Mouse (Mus musculus): ENCODE data around the gene Mxra7. TPM values are rescaled to one million over a fixed set of nuclear protein-coding genes. Genes with fewer than 3 reads are reported as not detected.
"Not testable (repeated sequence)": the region's sequence is repeated elsewhere in the genome, so short reads cannot be mapped to it uniquely, and the experiment has no call there.

Mxra7 gene
- total RNA-seq, 2 experiments from 2014 or later: 17.2 to 23.2 TPM

- intact Hi-C loops (cut with DNase I): no loop called here
- DNase-seq (ENCODE audit: low spot score): no peak
These were observed 20.4 kb upstream of the Mxra7 start for GRCm38 (mm10) chr11:116848086-116848876.

- intact Hi-C loops (cut with DNase I): no loop called here
- no peak for DNase-seq (ENCODE audit: low spot score)
These were observed 19.6 kb upstream of the Mxra7 start for GRCm38 (mm10) chr11:116847187-116848085.

- no peak for DNase-seq (ENCODE audit: low spot score)
These were observed 18.8 kb upstream of the Mxra7 start for GRCm38 (mm10) chr11:116846593-116847181.

GRCm38 (mm10) chr11:116843261-116844233 is 15.7 kb upstream of the Mxra7 start, which contains the start of the genes Mettl23 and Jmjd6:
Gene Mettl23 (plus strand): TSS chr11:116843278.
Gene Jmjd6 (minus strand): TSS chr11:116843449.
- intact Hi-C loops (cut with DNase I): no loop called here

More at GRCm38 (mm10) chr11:116846593-116847181, 18.8 kb upstream of the Mxra7 start:
- intact Hi-C loops (cut with DNase I): no loop called here

DNA sequence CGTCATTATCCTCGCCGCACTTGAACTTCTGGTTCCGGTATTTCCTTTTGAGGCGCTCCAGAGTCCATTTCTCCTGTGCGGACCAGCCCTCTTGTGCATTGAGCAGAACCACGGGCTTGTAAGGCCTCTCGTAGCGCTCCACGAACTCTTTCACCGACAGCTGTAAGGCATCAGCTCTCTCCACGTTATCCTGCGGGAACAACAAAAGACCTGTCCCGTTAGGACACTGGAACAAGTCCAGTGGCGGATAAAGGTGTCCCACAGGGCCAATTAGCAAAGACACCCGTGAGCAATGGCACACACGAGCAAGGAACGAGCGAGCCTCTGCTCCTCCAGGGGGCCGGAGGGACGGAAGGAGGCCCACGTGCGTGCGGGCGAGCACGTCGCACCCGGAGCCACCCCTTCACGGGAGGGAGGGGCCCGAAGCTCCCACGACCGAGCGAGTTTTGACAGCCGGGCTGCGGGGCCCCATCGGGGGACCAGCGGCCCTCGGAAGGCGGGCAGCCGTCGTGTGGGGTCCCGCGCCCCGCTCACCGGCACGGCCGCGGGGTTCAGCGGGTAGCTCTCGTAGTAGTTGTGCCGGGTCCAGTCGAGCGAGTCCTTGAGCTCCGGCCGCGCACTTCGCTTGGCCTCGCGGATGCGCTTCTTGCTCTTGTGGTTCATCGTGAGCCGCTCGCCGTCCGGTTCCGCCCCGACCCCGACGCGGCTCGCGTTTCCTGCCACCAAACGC is 14.8 kb upstream of the Mxra7 start:
- DNase-seq (ENCODE audit: low spot score): peak; percentile 59
- intact Hi-C loops (cut with DNase I): no loop called here

More at GRCm38 (mm10) chr11:116843261-116844233, 15.7 kb upstream of the Mxra7 start, which contains the start of the genes Mettl23 and Jmjd6:
- peak; percentile 98 for DNase-seq (ENCODE audit: low spot score)

DNA sequence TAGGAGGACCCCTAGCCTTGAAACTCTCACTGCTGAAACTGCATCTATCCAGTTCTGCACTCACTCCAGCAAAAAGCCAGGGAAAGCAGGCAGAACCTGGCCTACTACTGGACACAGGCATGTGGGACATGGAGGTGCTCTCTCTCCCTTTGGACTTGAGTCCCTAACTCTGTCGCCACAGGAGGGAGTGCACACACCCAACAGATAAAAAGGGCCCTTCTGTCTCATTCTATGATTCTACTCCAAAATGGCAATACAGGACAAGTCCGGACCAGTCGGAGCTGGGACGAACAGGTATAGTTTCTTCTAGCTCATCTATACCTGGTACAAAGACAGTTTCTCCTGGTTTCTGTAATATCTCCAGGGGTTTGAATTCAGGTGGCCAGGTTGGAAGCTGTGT is 12.9 kb upstream of the Mxra7 start:
- no peak for DNase-seq (ENCODE audit: low spot score)
- intact Hi-C loops (cut with DNase I): no loop called here

- intact Hi-C loops (cut with DNase I): loop anchor here (2.0 kb wide), 1 partner anchor 25 kb away; no protein-coding TSS in a partner anchor
- DNase-seq (ENCODE audit: low spot score): no peak
These were observed 11.8 kb upstream of the Mxra7 start for GRCm38 (mm10) chr11:116839601-116840000.

DNA sequence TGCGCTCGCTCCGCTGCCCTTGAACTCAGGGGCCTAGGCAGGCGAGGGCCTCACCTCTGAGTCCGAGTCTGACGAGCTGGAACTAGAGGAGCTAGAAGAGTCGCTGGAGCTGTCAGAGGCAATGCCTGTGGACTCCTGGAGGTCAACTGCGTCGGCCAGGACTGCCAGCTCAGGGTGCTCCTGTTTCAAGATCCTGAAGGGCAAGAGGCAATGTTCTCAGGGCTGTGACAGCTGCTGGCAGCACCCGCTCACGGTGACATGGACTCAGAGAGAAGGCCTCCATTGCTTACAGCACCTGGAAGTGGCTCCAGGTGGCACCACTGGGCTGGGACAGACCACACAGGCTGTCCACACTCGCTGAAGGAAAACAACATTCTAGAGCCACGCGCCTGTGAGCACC is 11.1 kb upstream of the Mxra7 start:
- intact Hi-C loops (cut with DNase I): loop anchor here (2.0 kb wide), 1 partner anchor 24 kb away; no protein-coding TSS in a partner anchor
- DNase-seq (ENCODE audit: low spot score): no peak

- intact Hi-C loops (cut with DNase I): no loop called here
- DNase-seq (ENCODE audit: low spot score): no peak
These were observed 9.6 kb upstream of the Mxra7 start for GRCm38 (mm10) chr11:116837441-116837840.

DNA sequence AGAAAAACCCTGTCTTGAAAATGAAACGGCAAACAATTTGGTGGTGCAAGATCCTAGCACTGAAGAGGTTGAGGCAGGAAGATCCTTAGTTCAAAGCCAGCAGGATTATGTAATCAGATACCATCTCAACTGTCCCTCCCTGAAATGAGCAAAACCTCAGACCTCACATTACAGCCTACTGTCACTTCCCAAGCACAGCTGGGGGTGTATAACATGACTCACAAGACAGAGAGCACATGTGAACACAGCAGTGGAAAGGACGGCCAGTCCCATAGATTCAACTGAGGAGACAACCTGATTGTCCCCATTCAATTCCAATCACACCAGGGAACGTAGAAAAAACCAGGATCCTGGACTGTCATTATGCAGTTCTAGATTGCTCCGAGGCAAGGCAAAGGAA is 8.4 kb upstream of the Mxra7 start:
- no peak for DNase-seq (ENCODE audit: low spot score)
- intact Hi-C loops (cut with DNase I): no loop called here

DNA sequence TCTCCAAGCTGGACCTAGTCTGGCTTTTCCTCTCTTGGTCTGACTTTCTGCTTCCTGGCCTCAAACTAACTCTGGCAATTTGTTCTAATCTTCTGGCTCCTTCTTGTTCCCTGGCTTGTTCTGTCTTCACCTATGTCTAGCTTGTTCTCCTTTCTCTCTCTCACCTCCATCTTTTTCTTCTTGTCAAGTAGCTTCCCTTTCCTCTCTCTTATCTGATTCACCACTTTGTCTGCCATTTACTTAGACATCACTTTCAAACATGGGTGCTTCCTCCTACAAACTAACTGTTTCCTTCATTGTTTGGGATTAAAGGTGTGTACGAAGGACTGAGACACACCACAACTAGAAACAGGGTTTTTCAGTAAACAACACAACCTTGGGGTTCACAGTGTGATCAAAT is 7.1 kb upstream of the Mxra7 start:
- intact Hi-C loops (cut with DNase I): no loop called here
- no peak for DNase-seq (ENCODE audit: low spot score)

DNA sequence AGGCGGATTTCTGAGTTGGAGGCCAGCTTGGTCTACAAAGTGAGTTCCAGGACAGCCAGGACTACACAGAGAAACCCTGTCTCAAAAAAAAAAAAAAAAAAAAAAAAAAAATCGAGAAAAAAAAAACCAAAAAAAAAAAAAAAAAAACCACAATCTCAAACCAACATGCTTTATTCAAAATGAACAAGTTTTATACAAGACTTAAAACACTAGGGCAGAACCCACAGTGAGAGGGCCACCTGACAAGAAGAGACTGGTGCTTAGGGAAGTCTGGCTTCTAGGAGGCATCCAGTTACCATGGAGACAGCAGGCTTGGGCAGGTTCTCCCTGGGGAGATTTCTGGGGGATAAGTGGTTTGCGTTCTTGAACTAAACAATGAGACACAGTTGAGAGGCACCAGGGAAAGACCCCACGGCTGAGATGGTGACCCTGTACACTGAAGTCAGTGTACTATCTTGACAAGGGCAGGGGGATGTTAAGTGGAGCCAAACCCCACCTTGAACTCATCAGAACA is 4.4 kb upstream of the Mxra7 start:
- no peak for DNase-seq (ENCODE audit: low spot score)
- intact Hi-C loops (cut with DNase I): no loop called here

DNA sequence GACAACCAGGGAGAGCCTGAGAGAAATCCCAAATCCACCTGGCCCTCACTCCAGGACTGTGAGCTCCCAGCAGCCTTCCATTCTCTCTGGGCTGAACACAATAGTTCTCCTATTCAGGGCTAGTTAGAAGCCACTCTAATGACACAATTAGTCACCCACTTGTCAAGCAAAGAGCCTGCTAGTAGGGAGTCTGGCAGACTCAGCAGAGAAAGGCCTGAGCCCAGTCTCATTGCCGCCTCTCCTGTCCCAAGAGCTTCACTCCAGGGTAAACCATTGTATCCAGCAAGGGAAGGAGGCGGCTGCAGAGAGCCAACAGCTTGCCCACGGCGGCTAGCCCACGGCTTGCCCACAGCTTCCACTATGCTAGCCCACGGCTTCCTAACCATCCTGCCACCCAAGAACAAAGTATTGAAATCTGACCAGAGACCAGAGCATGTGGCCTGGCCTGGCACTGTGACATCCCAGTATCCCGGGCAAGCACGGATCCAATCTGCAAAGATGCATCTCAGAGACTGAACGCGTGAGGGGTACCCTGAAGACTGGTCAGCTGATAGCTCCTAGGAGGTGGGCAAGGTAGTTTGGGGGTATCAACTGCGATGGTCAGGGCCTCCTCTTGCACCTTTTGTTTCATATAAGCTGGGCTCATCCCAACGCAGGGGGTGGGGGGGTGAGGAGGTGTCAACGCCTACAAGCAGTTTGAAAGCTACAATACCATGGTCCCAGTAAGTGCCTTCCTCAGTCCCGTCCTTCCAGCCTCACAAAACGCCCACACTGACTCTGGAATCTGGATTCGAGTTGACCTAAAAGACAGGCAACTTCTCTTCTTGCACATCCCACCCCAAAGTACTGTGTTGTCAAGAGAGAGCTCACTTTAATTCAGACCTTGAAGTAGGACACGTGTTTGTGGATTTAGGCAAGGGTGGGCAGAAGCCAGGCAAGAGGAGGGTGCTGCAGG is 1.0 kb downstream of the Mxra7 start:
- no peak for DNase-seq (ENCODE audit: low spot score)
- intact Hi-C loops (cut with DNase I): no loop called here

- DNase-seq (ENCODE audit: low spot score): no peak
- intact Hi-C loops (cut with DNase I): no loop called here
These were observed 2.6 kb downstream of the Mxra7 start for GRCm38 (mm10) chr11:116825230-116825629.

DNA sequence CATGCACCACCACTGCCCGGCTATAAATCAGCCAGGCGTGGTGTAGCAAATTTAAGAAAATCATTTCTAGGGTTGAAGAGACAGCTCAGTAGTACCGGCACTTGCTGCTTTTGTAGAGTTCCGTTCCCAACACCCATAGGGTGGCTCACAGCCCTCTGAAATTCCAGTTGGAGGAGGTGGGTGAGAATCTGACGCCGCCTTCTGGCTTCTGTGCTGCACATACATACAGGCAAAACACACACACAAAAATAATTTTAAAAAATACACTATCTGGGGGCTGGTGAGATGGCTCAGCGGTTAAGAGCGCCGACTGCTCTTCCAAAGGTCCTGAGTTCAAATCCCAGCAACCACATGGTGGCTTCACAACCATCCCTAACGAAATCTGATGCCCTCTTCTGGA is 4.0 kb downstream of the Mxra7 start:
- intact Hi-C loops (cut with DNase I); DNase-seq (ENCODE audit: low spot score): not testable (repeated sequence)

- DNase-seq (ENCODE audit: low spot score): no peak
- intact Hi-C loops (cut with DNase I): no loop called here
These were observed 4.6 kb downstream of the Mxra7 start for GRCm38 (mm10) chr11:116823255-116823654.

DNA sequence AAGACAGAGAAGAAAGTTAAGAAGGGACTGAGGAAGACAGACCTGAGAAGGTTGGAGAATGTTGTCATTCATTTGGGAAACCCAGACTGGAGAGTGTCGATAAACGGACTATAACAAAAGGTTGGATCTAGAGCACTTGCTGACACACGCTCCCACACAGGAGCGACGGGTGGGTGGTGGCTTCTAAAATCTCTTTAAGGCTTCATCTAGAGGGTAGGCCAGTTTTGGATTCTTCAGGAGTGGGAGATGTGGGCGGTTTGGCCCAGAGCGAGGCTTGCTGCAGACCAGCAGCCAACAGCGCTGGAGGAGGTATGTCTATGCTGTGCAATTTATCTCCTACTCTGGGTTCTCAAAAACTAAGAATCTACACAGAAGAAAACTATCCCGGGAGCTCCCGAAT is 5.2 kb downstream of the Mxra7 start:
- no peak for DNase-seq (ENCODE audit: low spot score)
- intact Hi-C loops (cut with DNase I): no loop called here
